Mouse (Mus musculus) cerebellum, postnatal 36 days (tissue): ENCODE measurements around the gene C1qbp.

Experiments used
- DNase-seq, 2 experiments: peaks; one replicate each; pipeline ENCODE4 v3.0.0; 2021 to 2022; ENCODE audit warnings: mixed read lengths in 2 of 2

The C1qbp gene

GRCm38 (mm10) chr11:70972586-70972985 lies 10.2 kb downstream of the C1qbp start:
- DNase-seq = no peak

- DNase-seq = peak in 1 of 2 experiments; percentile 10
Observed at GRCm38 (mm10) chr11:70970560-70971540, 12.0 kb downstream of the C1qbp start.

GRCm38 (mm10) chr11:70969821-70970559 lies 12.8 kb downstream of the C1qbp start, which contains the start of the genes Nup88 and Rpain:
Gene Nup88 (minus strand): TSS chr11:70969973.
Gene Rpain (plus strand): TSS chr11:70970213.
- peak; percentile 92 to 93 for DNase-seq

GRCm38 (mm10) chr11:70969271-70969794 lies 13.5 kb downstream of the C1qbp start:
- DNase-seq = no peak

- no peak for DNase-seq
Observed at GRCm38 (mm10) chr11:70964222-70964907, 18.5 kb downstream of the C1qbp start.

- no peak for DNase-seq
Observed at GRCm38 (mm10) chr11:70960786-70961554, 21.9 kb downstream of the C1qbp start.

GRCm38 (mm10) chr11:70954711-70955110 lies 28.1 kb downstream of the C1qbp start:
- DNase-seq = no peak

- no peak for DNase-seq
Observed at GRCm38 (mm10) chr11:70944935-70945817, 37.6 kb downstream of the C1qbp start.

GRCm38 (mm10) chr11:70943651-70944050 lies 39.2 kb downstream of the C1qbp start:
- DNase-seq = peak; percentile 13 to 27

GRCm38 (mm10) chr11:70942596-70942995 lies 40.2 kb downstream of the C1qbp start:
- no peak for DNase-seq

GRCm38 (mm10) chr11:70935316-70935715 lies 47.5 kb downstream of the C1qbp start:
- DNase-seq = no peak

- DNase-seq = no peak
Observed at GRCm38 (mm10) chr11:70931461-70931860, 51.4 kb downstream of the C1qbp start.
